Mouse (Mus musculus) midbrain, embryonic 12.5 days (tissue): ENCODE results near the gene Zfp668. TPM values are rescaled to one million over a fixed set of nuclear protein-coding genes. Genes with fewer than 3 reads are reported as not detected.

Experiments used
- ATAC-seq: fragments of 200-750 bp; cut with Nextera tagmentation; 2 replicates; pipeline ENCODE4 v1.8.0; 2017; ENCODE audit warnings: low read depth, moderate TSS enrichment, moderate library complexity; ENCODE audit not compliant: low FRiP score
- H3K27ac ChIP-seq: fragments of 300-500 bp; sonication (generic); replicated peaks from 2 replicates; pipeline ENCODE4 v1.5.1; 2016; ENCODE audit warnings: mild to moderate bottlenecking
- H3K27me3 ChIP-seq: fragments of 300-500 bp; sonication (generic); 2 replicates; pipeline ENCODE4 v1.6.1; 2016; ENCODE audit warnings: mild to moderate bottlenecking
- H3K36me3 ChIP-seq: fragments of 300-500 bp; sonication (generic); 2 replicates; pipeline ENCODE4 v1.6.1; 2016
- H3K4me1 ChIP-seq: fragments of 300-500 bp; sonication (generic); 2 replicates; pipeline ENCODE4 v1.6.1; 2016
- H3K4me2 ChIP-seq: fragments of 300-500 bp; sonication (generic); replicated peaks from 2 replicates; pipeline ENCODE4 v1.6.1; 2016; ENCODE audit warnings: mild to moderate bottlenecking, moderate library complexity
- H3K4me3 ChIP-seq: fragments of 300-500 bp; sonication (generic); 2 replicates; pipeline ENCODE4 v1.5.1; 2016; ENCODE audit warnings: mild to moderate bottlenecking
- H3K9ac ChIP-seq: fragments of 300-500 bp; sonication (generic); replicated peaks from 2 replicates; pipeline ENCODE4 v1.6.1; 2016; ENCODE audit warnings: mild to moderate bottlenecking, moderate library complexity
- H3K9me3 ChIP-seq: fragments of 300-500 bp; sonication (generic); 2 replicates; pipeline ENCODE4 v1.6.1; 2016; ENCODE audit warnings: mild to moderate bottlenecking
- WGBS: fragments of 180-500 bp; shearing (Covaris S2); methylation state at CpG from one replicate; pipeline ENCODE4 v1.1.7; 2016; 5-methylcytosine and 5-hydroxymethylcytosine counted together
- polyA plus RNA-seq: library from polyadenylated mRNA; unstranded; fragments of >200 nt; fragmentation: Nextera tagmentation; extraction: Ambion mirVana; gene quantifications from 2 replicates; pipeline ENCODE4 v1.2.1, GENCODE M21; 2016

Zfp668 gene
- polyA plus RNA-seq, 1 experiment from 2014 or later, result 39.0 TPM

GRCm38 (mm10) chr7:127813821-127814220 lies 62.8 kb downstream of the Zfp668 start:
- WGBS, result 90% methylated on average over 4 of the region's 4 CpGs
- Histone ChIP-seq H3K9ac (no peak overlapping the region), H3K27me3 (no peaks in the 10 kb centered on the region), H3K9me3 (no peaks in the 10 kb centered on the region), H3K4me1 (no peaks in the 10 kb centered on the region), H3K4me2 (no peak overlapping the region), H3K36me3 (peaks cover 40% of the 10 kb centered on the region), H3K4me3 (no peak overlapping the region), H3K27ac (no peak overlapping the region)
- no peak for ATAC-seq

Other genes starting within 250 kb of the Zfp668 start
- 79.0 and 79.2 TPM in 2 replicates for gene Bcl7c, start 167.9 kb downstream of the Zfp668 start, polyA plus RNA-seq
- gene Ctf1, start 164.1 kb downstream of the Zfp668 start, polyA plus RNA-seq, result 5.5 and 5.8 TPM in 2 replicates
- 0.13 and 0.21 TPM in 2 replicates for gene Ctf2, start 144.7 kb downstream of the Zfp668 start, polyA plus RNA-seq
- 10.7 and 11.1 TPM in 2 replicates for gene Fbxl19, start 132.3 kb downstream of the Zfp668 start, polyA plus RNA-seq
- 6.2 and 8.1 TPM in 2 replicates for gene Orai3, start 107.0 kb downstream of the Zfp668 start, polyA plus RNA-seq
- 22.9 and 23.7 TPM in 2 replicates for gene Setd1a, start 100.2 kb downstream of the Zfp668 start, polyA plus RNA-seq
- gene Gm49388, start 91.2 kb downstream of the Zfp668 start, polyA plus RNA-seq, result not detected in 2 replicates
- 8.1 and 8.3 TPM in 2 replicates for gene Hsd3b7, start 76.2 kb downstream of the Zfp668 start, polyA plus RNA-seq
- 20.1 and 21.5 TPM in 2 replicates for gene Stx4a, start 52.5 kb downstream of the Zfp668 start, polyA plus RNA-seq
- gene Stx1b, start 52.3 kb downstream of the Zfp668 start, polyA plus RNA-seq, result 16.3 and 19.9 TPM in 2 replicates
- 22.5 and 24.6 TPM in 2 replicates for gene Zfp646, start 607 bp downstream of the Zfp668 start, polyA plus RNA-seq
- 0.77 and 0.79 TPM in 2 replicates for gene Prss53, start 14.1 kb upstream of the Zfp668 start, polyA plus RNA-seq
- gene Gm21974, start 18.6 kb upstream of the Zfp668 start, polyA plus RNA-seq, result not detected in 2 replicates
- gene Vkorc1, start 18.8 kb upstream of the Zfp668 start, polyA plus RNA-seq, result 42.7 and 54.4 TPM in 2 replicates
- 83.7 and 85.5 TPM in 2 replicates for gene Bckdk, start 27.3 kb upstream of the Zfp668 start, polyA plus RNA-seq
- 54.4 and 55.2 TPM in 2 replicates for gene Kat8, start 35.7 kb upstream of the Zfp668 start, polyA plus RNA-seq
- gene Prss8, start 53.3 kb upstream of the Zfp668 start, polyA plus RNA-seq, result 0.43 and 1.3 TPM in 2 replicates
- gene Prss36, start 69.9 kb upstream of the Zfp668 start, polyA plus RNA-seq, result 9.3 and 10.4 TPM in 2 replicates
- gene Fus, start 90.6 kb upstream of the Zfp668 start, polyA plus RNA-seq, result 518 and 540 TPM in 2 replicates
- gene Pycard, start 117.0 kb upstream of the Zfp668 start, polyA plus RNA-seq, result 8.0 and 9.1 TPM in 2 replicates
- gene Trim72, start 127.1 kb upstream of the Zfp668 start, polyA plus RNA-seq, result not detected in 2 replicates
- 0.42 and 1.0 TPM in 2 replicates for gene Itgam, start 185.8 kb upstream of the Zfp668 start, polyA plus RNA-seq
- gene Gm49368, start 185.9 kb upstream of the Zfp668 start, polyA plus RNA-seq, result not detected in 2 replicates